Mouse (Mus musculus) liver, postnatal 0 days (tissue): ENCODE measurements at regions not wholly inside any gene's neighbourhood (a gene's known extent, or its start where the extent isn't known, plus 50 kb on each side); places are given as distances from the start of the nearest gene placed in this dataset.

Source experiments
- CTCF ChIP-seq: sonication (generic); IDR thresholded peaks from 2 replicates; pipeline ENCODE4 v1.5.1; 2016; ENCODE audit warnings: antibody characterized with exemption, low read depth
- EP300 ChIP-seq: IDR thresholded peaks from 2 replicates; pipeline ENCODE4 v1.6.1; 2016; ENCODE audit warnings: antibody characterized with exemption, low read depth, mild to moderate bottlenecking

- no peak for TF ChIP-seq CTCF
- TF ChIP-seq EP300: no peak
Measured at GRCm38 (mm10) chr13:45250028-45250427, 139.5 kb upstream of the Mylip start.
